Mouse (Mus musculus): Measurements from ENCODE around the gene Bcl2l2. TPM values are rescaled to one million over a fixed set of nuclear protein-coding genes. Genes with fewer than 3 reads are reported as not detected.
A peak's percentile ranks its signal among the peaks of the same experiment; 100 is the strongest.

Bcl2l2 gene
- 8.0 and 9.3 TPM in 2 replicates for polyA plus RNA-seq (2015; fragmentation: Nextera tagmentation; extraction: Ambion mirVana)

DNA sequence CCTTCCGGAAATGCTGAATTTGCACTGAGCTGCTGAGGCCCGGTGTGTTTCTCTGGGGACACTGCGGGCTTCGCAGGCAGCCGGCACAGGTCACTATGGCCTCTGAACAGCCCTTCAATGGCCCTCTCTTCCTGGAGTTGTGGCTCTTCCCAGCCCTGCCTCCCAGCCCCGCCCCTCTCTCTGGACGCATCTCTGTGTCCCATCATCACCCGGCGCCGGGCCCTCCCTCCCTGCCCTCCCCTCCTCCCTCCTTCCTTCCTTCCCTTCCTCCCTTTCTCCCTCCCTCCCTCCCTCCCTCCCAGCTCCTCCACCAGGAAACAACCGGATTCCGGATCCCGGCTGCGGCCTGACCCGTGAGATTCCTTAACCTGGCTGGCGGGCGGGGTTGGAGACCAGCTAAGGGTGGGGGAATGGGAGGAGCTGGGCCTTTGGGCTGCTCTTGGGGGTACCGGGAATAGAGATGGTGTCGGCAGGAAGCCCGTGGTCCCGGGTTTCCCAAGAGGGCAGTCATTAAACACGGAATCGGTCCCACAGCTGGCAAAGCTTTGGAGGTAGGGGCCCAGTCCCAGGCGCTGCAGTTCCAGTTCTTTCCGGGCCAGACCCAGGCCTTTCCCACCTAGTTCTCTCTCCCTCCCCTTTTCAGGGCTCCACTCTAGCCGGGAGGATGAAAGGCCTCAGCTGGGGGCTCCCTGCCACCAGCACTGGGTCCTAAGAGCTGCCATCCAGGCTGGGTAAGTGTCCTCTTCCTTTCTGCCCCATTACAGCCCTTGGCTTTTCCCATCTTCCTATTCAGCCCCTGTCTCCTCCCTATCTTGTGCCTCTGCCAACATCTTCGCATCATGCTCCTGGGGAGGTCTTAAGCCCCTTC is at the start of gene Bcl2l2, which contains the start of gene Gm20521:
Gene Bcl2l2, plus strand, starts transcription at position 224 of the 868 bp plus-strand sequence.
Gene Gm20521, plus strand, starts transcription at position 288 of the 868 bp plus-strand sequence.
- peak; percentile 94 for ATAC-seq
- Histone ChIP-seq H3K9ac (ENCODE audit: low read depth, low read length) (peak within 1 kb of the TSS; percentile 84), H3K36me3 (ENCODE audit: control insufficient read depth, insufficient read depth) (peaks cover 16% of the 10 kb centered on the region; the same call in 1 of the 2 replicates), H3K4me2 (replicated peaks; ENCODE audit: low read depth) (peak within 1 kb of the TSS; percentile 83), H3K4me3 (ENCODE audit: low read depth, low read length) (peak within 1 kb of the TSS; percentile 73), H3K27me3 (replicated peaks; ENCODE audit: control insufficient read depth, insufficient read depth, low read length) (no peaks in the 10 kb centered on the region), H3K27ac (ENCODE audit: low read depth, low read length) (peak within 1 kb of the TSS; percentile 93), H3K9me3 (ENCODE audit: control insufficient read depth) (no peaks in the 10 kb centered on the region), H3K4me1 (replicated peaks; ENCODE audit: control insufficient read depth, insufficient read depth, low read length) (peaks cover 3% of the 10 kb centered on the region; the same call in 1 of the 2 replicates)
- WGBS, result under 1% methylated on average over 27 of the region's 27 CpGs
- TF ChIP-seq CTCF (IDR thresholded peaks at IDR 0.05; ENCODE audit: low read depth), result no peak

DNA sequence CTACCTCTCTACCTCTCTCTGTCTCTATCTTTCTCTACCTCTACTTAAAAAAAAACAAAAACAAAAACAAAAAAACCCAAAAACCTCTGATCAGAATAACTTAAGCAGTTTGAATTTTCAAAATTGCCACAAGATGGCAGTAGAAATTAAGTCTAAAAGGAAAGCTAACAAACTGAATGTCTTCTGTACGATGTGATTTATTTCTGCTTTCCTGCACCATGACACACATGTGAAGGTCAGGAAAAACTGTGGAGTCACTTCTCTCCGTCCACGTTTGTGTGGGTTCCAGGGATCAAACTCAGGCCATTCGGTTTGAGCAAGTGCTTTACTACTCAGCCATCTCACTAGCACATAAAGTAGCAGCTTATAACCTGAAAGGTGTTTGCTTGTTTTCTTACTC is 39.7 kb upstream of the Bcl2l2 start:
- peak; percentile 67 for TF ChIP-seq CTCF (IDR thresholded peaks at IDR 0.05; ENCODE audit: low read depth)
- 4% methylated on average over 4 of the region's 4 CpGs for WGBS
- no peaks in the 10 kb centered on the region for H3K36me3 ChIP-seq (ENCODE audit: control insufficient read depth, insufficient read depth)
- H3K4me1 ChIP-seq (replicated peaks; ENCODE audit: control insufficient read depth, insufficient read depth, low read length), result no peaks in the 10 kb centered on the region
- H3K9me3 ChIP-seq (ENCODE audit: control insufficient read depth), result no peaks in the 10 kb centered on the region
- no peaks in the 10 kb centered on the region for H3K27me3 ChIP-seq (replicated peaks; ENCODE audit: control insufficient read depth, insufficient read depth, low read length)
- no peak overlapping the region for H3K27ac ChIP-seq (ENCODE audit: low read depth, low read length)
- no peak overlapping the region for H3K4me3 ChIP-seq (ENCODE audit: low read depth, low read length)
- H3K9ac ChIP-seq (ENCODE audit: low read depth, low read length), result no peak overlapping the region
- no peak for ATAC-seq
- peak overlapping the region; percentile 21; the same call in 1 of the 2 replicates for H3K4me2 ChIP-seq (replicated peaks; ENCODE audit: low read depth)

DNA sequence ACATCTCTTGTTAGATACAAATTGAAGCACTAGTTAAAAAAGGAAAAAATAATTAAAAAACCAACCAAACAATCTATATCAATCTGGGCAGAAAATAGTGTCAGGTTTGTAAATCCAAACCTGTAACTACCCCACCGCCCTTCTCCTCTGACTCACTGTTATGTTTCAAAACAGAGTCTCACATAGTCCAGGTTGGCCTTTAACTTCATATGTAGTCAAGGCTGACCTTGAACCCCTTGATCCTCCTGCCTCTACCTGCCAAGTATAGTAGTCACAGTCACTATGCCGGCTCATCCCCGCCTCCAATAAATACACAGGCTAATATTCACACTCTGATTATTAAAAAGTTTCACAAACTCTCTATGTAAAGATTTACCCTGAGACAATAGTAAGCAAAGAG is 27.5 kb upstream of the Bcl2l2 start:
- H3K27ac ChIP-seq (ENCODE audit: low read depth, low read length), result no peak overlapping the region
- H3K4me2 ChIP-seq (replicated peaks; ENCODE audit: low read depth), result no peak overlapping the region
- H3K27me3 ChIP-seq (replicated peaks; ENCODE audit: control insufficient read depth, insufficient read depth, low read length), result no peaks in the 10 kb centered on the region
- ATAC-seq, result no peak
- H3K36me3 ChIP-seq (ENCODE audit: control insufficient read depth, insufficient read depth), result peaks cover 17% of the 10 kb centered on the region
- no peaks in the 10 kb centered on the region for H3K4me1 ChIP-seq (replicated peaks; ENCODE audit: control insufficient read depth, insufficient read depth, low read length)
- no peak overlapping the region for H3K4me3 ChIP-seq (ENCODE audit: low read depth, low read length)
- no peak for TF ChIP-seq CTCF (IDR thresholded peaks at IDR 0.05; ENCODE audit: low read depth)
- H3K9me3 ChIP-seq (ENCODE audit: control insufficient read depth), result no peaks in the 10 kb centered on the region
- 88% methylated on average over 3 of the region's 3 CpGs for WGBS
- H3K9ac ChIP-seq (ENCODE audit: low read depth, low read length), result no peak overlapping the region

DNA sequence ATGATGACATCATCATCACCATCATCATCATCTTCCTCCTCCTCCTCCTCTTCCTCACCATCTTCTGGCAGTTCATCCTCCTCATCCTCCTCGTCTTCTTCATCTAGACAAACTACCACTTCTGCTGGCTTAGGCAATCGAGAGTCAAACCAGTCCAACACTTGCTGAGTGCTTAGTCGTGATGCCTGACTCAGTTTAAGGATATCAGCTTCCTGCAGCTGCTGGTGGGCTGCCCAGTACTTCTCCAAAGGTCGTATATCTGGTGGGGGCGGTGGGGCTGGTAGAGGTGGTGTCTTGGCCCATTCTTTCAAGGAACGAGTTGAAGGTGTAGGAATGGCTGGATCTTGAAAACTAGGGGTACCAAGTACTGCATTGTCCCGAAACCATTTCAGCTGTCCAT is 26.5 kb upstream of the Bcl2l2 start:
- WGBS, result 88% methylated on average over 7 of the region's 7 CpGs
- H3K27ac ChIP-seq (ENCODE audit: low read depth, low read length), result no peak overlapping the region
- H3K9ac ChIP-seq (ENCODE audit: low read depth, low read length), result no peak overlapping the region
- no peak overlapping the region for H3K4me2 ChIP-seq (replicated peaks; ENCODE audit: low read depth)
- H3K27me3 ChIP-seq (replicated peaks; ENCODE audit: control insufficient read depth, insufficient read depth, low read length), result no peaks in the 10 kb centered on the region
- H3K4me3 ChIP-seq (ENCODE audit: low read depth, low read length), result no peak overlapping the region
- no peak for ATAC-seq
- no peaks in the 10 kb centered on the region for H3K4me1 ChIP-seq (replicated peaks; ENCODE audit: control insufficient read depth, insufficient read depth, low read length)
- H3K9me3 ChIP-seq (ENCODE audit: control insufficient read depth), result no peaks in the 10 kb centered on the region
- H3K36me3 ChIP-seq (ENCODE audit: control insufficient read depth, insufficient read depth), result peaks cover 17% of the 10 kb centered on the region
- TF ChIP-seq CTCF (IDR thresholded peaks at IDR 0.05; ENCODE audit: low read depth), result no peak

DNA sequence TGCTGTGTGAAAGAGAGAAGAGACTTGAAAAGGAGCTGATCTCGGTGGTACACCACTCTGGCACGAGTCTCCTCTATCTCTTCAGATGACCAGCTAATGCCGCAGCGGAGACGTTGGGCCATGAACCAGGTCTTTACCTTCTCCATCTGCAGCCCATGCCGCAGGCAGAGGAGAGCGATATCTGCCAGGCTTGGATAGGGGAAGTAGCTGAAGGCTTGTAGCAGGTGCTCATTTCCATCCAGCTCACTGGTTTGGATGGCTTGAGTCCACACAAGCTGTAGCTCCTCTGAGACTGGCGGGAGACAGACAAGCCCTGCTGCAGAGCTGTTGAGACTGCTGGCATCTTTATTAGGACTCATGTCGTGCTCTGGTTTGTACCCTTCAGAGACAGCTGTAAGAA is 25.3 kb upstream of the Bcl2l2 start:
- Histone ChIP-seq H3K9me3 (ENCODE audit: control insufficient read depth) (no peaks in the 10 kb centered on the region), H3K9ac (ENCODE audit: low read depth, low read length) (no peak overlapping the region), H3K4me2 (replicated peaks; ENCODE audit: low read depth) (no peak overlapping the region), H3K27me3 (replicated peaks; ENCODE audit: control insufficient read depth, insufficient read depth, low read length) (no peaks in the 10 kb centered on the region), H3K36me3 (ENCODE audit: control insufficient read depth, insufficient read depth) (peaks cover 17% of the 10 kb centered on the region), H3K4me3 (ENCODE audit: low read depth, low read length) (no peak overlapping the region), H3K27ac (ENCODE audit: low read depth, low read length) (no peak overlapping the region), H3K4me1 (replicated peaks; ENCODE audit: control insufficient read depth, insufficient read depth, low read length) (no peaks in the 10 kb centered on the region)
- WGBS, result 91% methylated on average over 9 of the region's 9 CpGs
- ATAC-seq, result no peak
- TF ChIP-seq CTCF (IDR thresholded peaks at IDR 0.05; ENCODE audit: low read depth), result no peak

DNA sequence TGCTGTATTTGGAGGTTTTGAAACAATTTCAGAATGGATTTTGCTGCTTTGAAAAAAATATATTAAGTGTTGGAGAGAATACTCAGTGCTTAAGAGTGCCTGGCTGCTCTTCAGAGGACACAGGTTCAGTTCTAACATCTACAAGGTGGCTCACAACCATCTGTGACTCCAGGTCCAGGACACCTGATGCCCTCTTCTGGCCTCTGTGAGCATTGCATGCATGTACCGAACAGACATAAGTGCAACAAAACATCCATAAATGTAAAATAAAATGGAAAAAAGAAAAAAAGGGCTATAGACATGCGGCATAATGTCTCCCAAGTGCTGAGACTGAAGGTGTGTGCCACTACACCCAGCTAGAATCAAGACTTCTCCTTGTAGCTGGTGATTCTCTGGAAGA is 22.7 kb upstream of the Bcl2l2 start:
- Histone ChIP-seq H3K27ac (ENCODE audit: low read depth, low read length) (no peak overlapping the region), H3K27me3 (replicated peaks; ENCODE audit: control insufficient read depth, insufficient read depth, low read length) (no peaks in the 10 kb centered on the region), H3K9me3 (ENCODE audit: control insufficient read depth) (no peaks in the 10 kb centered on the region), H3K36me3 (ENCODE audit: control insufficient read depth, insufficient read depth) (peaks cover 17% of the 10 kb centered on the region), H3K4me2 (replicated peaks; ENCODE audit: low read depth) (no peak overlapping the region), H3K4me1 (replicated peaks; ENCODE audit: control insufficient read depth, insufficient read depth, low read length) (no peaks in the 10 kb centered on the region), H3K4me3 (ENCODE audit: low read depth, low read length) (no peak overlapping the region), H3K9ac (ENCODE audit: low read depth, low read length) (no peak overlapping the region)
- peak; percentile 82 for TF ChIP-seq CTCF (IDR thresholded peaks at IDR 0.05; ENCODE audit: low read depth)
- 43% methylated on average over 2 of the region's 2 CpGs for WGBS
- ATAC-seq, result no peak

Measured in intestine, postnatal 0 days (tissue).